Mouse (Mus musculus) midbrain, postnatal 0 days (tissue): ENCODE results near the gene Itgb7. TPM values are rescaled to one million over a fixed set of nuclear protein-coding genes. Genes with fewer than 3 reads are reported as not detected.

ENCODE experiments used
- ATAC-seq: fragments of 200-750 bp; cut with Nextera tagmentation; 2 replicates; pipeline ENCODE4 v1.8.0; 2017; ENCODE audit warnings: moderate number of reproducible peaks, mild to moderate bottlenecking, moderate TSS enrichment, moderate library complexity; ENCODE audit not compliant: low FRiP score
- DNase-seq: peaks from one replicate; pipeline ENCODE4 v3.0.0-alpha.2; 2015; ENCODE audit warnings: low spot score
- H3K27ac ChIP-seq: fragments of 300-500 bp; sonication (generic); 2 replicates; pipeline ENCODE4 v1.5.1; 2014; ENCODE audit warnings: low read depth, mild to moderate bottlenecking, low read length, mixed read lengths
- H3K27me3 ChIP-seq: fragments of 300-500 bp; sonication (generic); 2 replicates; pipeline ENCODE4 v1.6.1; 2014; ENCODE audit warnings: low read length, control low read depth, mixed read lengths; ENCODE audit not compliant: insufficient read depth
- H3K36me3 ChIP-seq: fragments of 300-500 bp; sonication (generic); 2 replicates; pipeline ENCODE4 v1.6.1; 2014; ENCODE audit warnings: low read length, control low read depth, mixed read lengths; ENCODE audit not compliant: insufficient read depth
- H3K4me1 ChIP-seq: fragments of 300-500 bp; sonication (generic); 2 replicates; pipeline ENCODE4 v1.6.1; 2014; ENCODE audit warnings: mild to moderate bottlenecking, control low read depth, antibody characterized with exemption, low read length, mixed read lengths; ENCODE audit not compliant: insufficient read depth
- H3K4me2 ChIP-seq: fragments of 300-500 bp; sonication (generic); 2 replicates; pipeline ENCODE4 v1.6.1; 2014; ENCODE audit warnings: low read depth, mild to moderate bottlenecking, low read length, mixed read lengths; ENCODE audit not compliant: poor library complexity, severe bottlenecking
- H3K4me3 ChIP-seq: fragments of 300-500 bp; sonication (generic); 2 replicates; pipeline ENCODE4 v1.5.1; 2014; ENCODE audit warnings: low read depth, mild to moderate bottlenecking, low read length, moderate library complexity
- H3K9ac ChIP-seq: fragments of 300-500 bp; sonication (generic); replicated peaks from 2 replicates; pipeline ENCODE4 v1.6.1; 2014; ENCODE audit warnings: mild to moderate bottlenecking, low read length, moderate library complexity, mixed read lengths; ENCODE audit not compliant: poor library complexity, severe bottlenecking
- H3K9me3 ChIP-seq: fragments of 300-500 bp; sonication (generic); 2 replicates; pipeline ENCODE4 v1.6.1; 2016; ENCODE audit warnings: low read length, control low read depth
- CTCF ChIP-seq: IDR thresholded peaks from 2 replicates; pipeline ENCODE4 v1.5.1; 2016; ENCODE audit warnings: antibody characterized with exemption, mild to moderate bottlenecking
- WGBS: fragments of 180-500 bp; shearing (Covaris S2); extraction: QIAGEN DNeasy Blood & Tissue Kit; methylation state at CpG from one replicate; pipeline ENCODE4 v1.1.7; 2014; 5-methylcytosine and 5-hydroxymethylcytosine counted together
- polyA plus RNA-seq: library from polyadenylated mRNA; unstranded; fragments of >200 nt; fragmentation: Nextera tagmentation; extraction: Ambion mirVana; gene quantifications from 2 replicates; pipeline ENCODE4 v1.2.1, GENCODE M21; 2015
- total RNA-seq: library from RNA; depleted of rRNA; stranded (reverse); fragments of >200 nt; gene quantifications from 2 replicates; pipeline ENCODE4 v1.2.3, GENCODE M21; 2014; rRNA removed

Itgb7 gene
- total RNA-seq (0.88 and 1.5 TPM in 2 replicates), polyA plus RNA-seq (1.1 and 1.2 TPM in 2 replicates)

GRCm38 (mm10) chr15:102231748-102232147 lies at the start of gene Itgb7:
Gene Itgb7 (minus strand): TSS chr15:102231944.
- no peak within 1 kb of the TSS for H3K27ac ChIP-seq
- 54% methylated on average over 6 of the region's 6 CpGs for WGBS
- no peak within 1 kb of the TSS for H3K4me3 ChIP-seq
- H3K9ac ChIP-seq, result no peak within 1 kb of the TSS
- DNase-seq (no peak), ATAC-seq (no peak)
- H3K36me3 ChIP-seq, result no peaks in the 10 kb centered on the region
- no peaks in the 10 kb centered on the region for H3K9me3 ChIP-seq
- no peak within 1 kb of the TSS for H3K4me2 ChIP-seq
- H3K4me1 ChIP-seq, result no peaks in the 10 kb centered on the region
- TF ChIP-seq CTCF, result no peak
- no peaks in the 10 kb centered on the region for H3K27me3 ChIP-seq

- Histone ChIP-seq H3K4me2 (peak overlapping the region; percentile 88; the same call in 1 of the 2 replicates), H3K4me1 (peaks cover 6% of the 10 kb centered on the region; the same call in 1 of the 2 replicates), H3K9ac (no peak overlapping the region), H3K4me3 (no peak overlapping the region), H3K9me3 (no peaks in the 10 kb centered on the region), H3K27ac (no peak overlapping the region), H3K36me3 (peaks cover 20% of the 10 kb centered on the region), H3K27me3 (no peaks in the 10 kb centered on the region)
- DNase-seq (no peak), ATAC-seq (no peak)
- no peak for TF ChIP-seq CTCF
- 96% methylated on average over 19 of the region's 19 CpGs for WGBS
These were observed 48.9 kb upstream of the Itgb7 start for GRCm38 (mm10) chr15:102280623-102281022.

- DNase-seq (no peak), ATAC-seq (peak; percentile 45)
- peaks cover 6% of the 10 kb centered on the region; the same call in 1 of the 2 replicates for H3K4me1 ChIP-seq
- H3K4me3 ChIP-seq, result peak overlapping the region; percentile 80
- peak overlapping the region; percentile 76 for H3K27ac ChIP-seq
- peak overlapping the region; percentile 78 for H3K9ac ChIP-seq
- H3K27me3 ChIP-seq, result no peaks in the 10 kb centered on the region
- peak overlapping the region; percentile 88 for H3K4me2 ChIP-seq
- WGBS, result 35% methylated on average over 13 of the region's 13 CpGs
- H3K9me3 ChIP-seq, result no peaks in the 10 kb centered on the region
- H3K36me3 ChIP-seq, result peaks cover 20% of the 10 kb centered on the region
- no peak for TF ChIP-seq CTCF
These were observed 48.2 kb upstream of the Itgb7 start for GRCm38 (mm10) chr15:102279783-102280520.

- Histone ChIP-seq H3K27ac (peak within 1 kb of the TSS; percentile 76), H3K4me1 (peaks cover 6% of the 10 kb centered on the region; the same call in 1 of the 2 replicates), H3K27me3 (no peaks in the 10 kb centered on the region), H3K36me3 (peaks cover 20% of the 10 kb centered on the region), H3K9ac (peak within 1 kb of the TSS; percentile 78), H3K9me3 (no peaks in the 10 kb centered on the region), H3K4me3 (peak within 1 kb of the TSS; percentile 80), H3K4me2 (peak within 1 kb of the TSS; percentile 88)
- peak; percentile 48 for TF ChIP-seq CTCF
- ATAC-seq (peak; percentile 94), DNase-seq (peak; percentile 90)
- WGBS, result under 1% methylated on average over 65 of the region's 65 CpGs
These were observed 47.5 kb upstream of the Itgb7 start, which contains the start of gene Mfsd5 for GRCm38 (mm10) chr15:102279092-102279782. Gene Mfsd5 (plus strand): TSS chr15:102279454.

- Histone ChIP-seq H3K4me3 (peak overlapping the region; percentile 80), H3K4me2 (peak overlapping the region; percentile 88), H3K9me3 (no peaks in the 10 kb centered on the region), H3K9ac (peak overlapping the region; percentile 78; the same call in 1 of the 2 replicates), H3K4me1 (peaks cover 6% of the 10 kb centered on the region; the same call in 1 of the 2 replicates), H3K36me3 (peaks cover 20% of the 10 kb centered on the region), H3K27ac (peak overlapping the region; percentile 76; the same call in 1 of the 2 replicates), H3K27me3 (no peaks in the 10 kb centered on the region)
- ATAC-seq, result no peak
- no peak for DNase-seq
- TF ChIP-seq CTCF, result no peak
- 35% methylated on average over 7 of the region's 7 CpGs for WGBS
These were observed 47.0 kb upstream of the Itgb7 start for GRCm38 (mm10) chr15:102278726-102279091.
